Comparison of ENCODE assay signal across 19 mouse cellular contexts in genomic region chr7:123965515-123965914, GRCm38 (mm10). TPM values are rescaled to one million over a fixed set of nuclear protein-coding genes. Genes with fewer than 3 reads are reported as not detected.
"Had no signal": no experiment of that assay in that cellular context is flagged by ENCODE, and none has a peak within 500 bp of the region (broad histone marks: within the 10 kb centered on the region; RNA-seq: fewer than 3 reads in every experiment).

No protein-coding gene starts in this region.

- H3K27me3 ChIP-seq: kidney, embryonic 15.5 days; megakaryocyte, embryonic 14.5 days had no signal

- H3K4me3 ChIP-seq: kidney, embryonic 15.5 days; megakaryocyte, embryonic 14.5 days; midbrain, embryonic 10.5 days had no signal

- H3K4me1 ChIP-seq: kidney, embryonic 15.5 days; megakaryocyte, embryonic 14.5 days; midbrain, embryonic 10.5 days had no signal

- H3K4me2 ChIP-seq: kidney, embryonic 15.5 days; liver, embryonic 11.5 days; lung, embryonic 14.5 days had no signal

- H3K27ac ChIP-seq: kidney, embryonic 15.5 days; liver, embryonic 14.5 days; midbrain, embryonic 10.5 days; stomach, postnatal 0 days had no signal

- H3K9ac ChIP-seq: kidney, embryonic 15.5 days; liver, embryonic 14.5 days; liver, postnatal 0 days; lung, embryonic 14.5 days had no signal

- DNase-seq: kidney, adult 8-10 months; kidney, postnatal 14 days; kidney, postnatal 4 days; liver, postnatal 0 days; lung, embryonic 14.5 days; lung, postnatal 10 days; lung, postnatal 36 days; midbrain, embryonic 14.5 days; right cerebral cortex, postnatal 4 days; thymus, postnatal 25 days had no signal

- H3K36me3 ChIP-seq: kidney, embryonic 15.5 days; midbrain, embryonic 10.5 days had no signal

- ATAC-seq: intestine, postnatal 0 days; liver, postnatal 0 days had no signal

RNA-seq across cellular contexts. Expression of gene Hs3st4, which starts 17.2 kb away (rescaled TPM):
- polyA plus RNA-seq: intestine, postnatal 0 days; limb, embryonic 11.5 days; liver, embryonic 14.5 days; liver, postnatal 0 days; thymus, postnatal 0 days had no signal
